Mouse (Mus musculus) myocyte (in vitro differentiated cells): ENCODE results near the gene Celf2.

Source experiments
- POLR2A ChIP-seq: IDR thresholded peaks from one replicate; pipeline ENCODE4 v1.6.1; 2011; ENCODE audit warnings: low read depth, mild to moderate bottlenecking, control low read depth, moderate library complexity; ENCODE audit not compliant: insufficient read length
- TCF12 ChIP-seq: IDR thresholded peaks from one replicate; pipeline ENCODE4 v1.6.1; 2011; ENCODE audit warnings: mild to moderate bottlenecking, control low read depth; ENCODE audit not compliant: poor library complexity, insufficient read depth, severe bottlenecking

- TF ChIP-seq POLR2A, result no peak
- TF ChIP-seq TCF12, result no peak
Measured at GRCm38 (mm10) chr2:7493420-7493819, 15.9 kb downstream of the Celf2 start.
